Mouse (Mus musculus) embryonic fibroblast, embryonic 13.5 days (primary cell): ENCODE measurements around the gene Slc1a7. TPM values are rescaled to one million over a fixed set of nuclear protein-coding genes. Genes with fewer than 3 reads are reported as not detected.

Experiments
- H3K27ac ChIP-seq: 2 replicates; pipeline ENCODE4 v1.5.1; 2012; ENCODE audit warnings: low read length, control low read depth, inconsistent platforms; ENCODE audit not compliant: insufficient read depth
- H3K4me1 ChIP-seq: 2 replicates; pipeline ENCODE4 v1.6.1; 2011; ENCODE audit warnings: low read length; ENCODE audit not compliant: control insufficient read depth, insufficient read depth
- H3K4me3 ChIP-seq: 2 replicates; pipeline ENCODE4 v1.5.1; 2011; ENCODE audit warnings: mild to moderate bottlenecking, control low read depth, low read length; ENCODE audit not compliant: insufficient read depth
- CTCF ChIP-seq: IDR thresholded peaks from 2 replicates; pipeline ENCODE4 v1.5.1; 2011; ENCODE audit warnings: mild to moderate bottlenecking, control low read depth, low read length, moderate library complexity, borderline replicate concordance; ENCODE audit not compliant: insufficient read depth
- POLR2A ChIP-seq: IDR thresholded peaks from 2 replicates; pipeline ENCODE4 v1.6.1; 2011; ENCODE audit warnings: low read depth, mild to moderate bottlenecking, control low read depth, low read length, moderate library complexity
- polyA plus RNA-seq: library from polyadenylated mRNA; stranded (reverse); fragments of >200 nt; gene quantifications from 2 replicates; pipeline ENCODE4 v1.2.4, GENCODE M21; 2011; ENCODE audit warnings: low read depth; ENCODE audit not compliant: missing spikeins, insufficient read length

Slc1a7 gene
- not detected in 2 replicates for polyA plus RNA-seq

GRCm38 (mm10) chr4:107967966-107968682 lies at the start of gene Slc1a7:
Gene Slc1a7 (plus strand): TSS chr4:107968332.
- peaks cover 3% of the 10 kb centered on the region for H3K4me1 ChIP-seq
- no peak within 1 kb of the TSS for H3K27ac ChIP-seq
- no peak within 1 kb of the TSS for H3K4me3 ChIP-seq
- TF ChIP-seq POLR2A, result no peak

- no peak overlapping the region for H3K27ac ChIP-seq
- no peak for TF ChIP-seq POLR2A
- no peak for TF ChIP-seq CTCF
- H3K4me3 ChIP-seq, result no peak overlapping the region
- H3K4me1 ChIP-seq, result no peaks in the 10 kb centered on the region
Measured at GRCm38 (mm10) chr4:107920336-107920735, 47.8 kb upstream of the Slc1a7 start.

DNA sequence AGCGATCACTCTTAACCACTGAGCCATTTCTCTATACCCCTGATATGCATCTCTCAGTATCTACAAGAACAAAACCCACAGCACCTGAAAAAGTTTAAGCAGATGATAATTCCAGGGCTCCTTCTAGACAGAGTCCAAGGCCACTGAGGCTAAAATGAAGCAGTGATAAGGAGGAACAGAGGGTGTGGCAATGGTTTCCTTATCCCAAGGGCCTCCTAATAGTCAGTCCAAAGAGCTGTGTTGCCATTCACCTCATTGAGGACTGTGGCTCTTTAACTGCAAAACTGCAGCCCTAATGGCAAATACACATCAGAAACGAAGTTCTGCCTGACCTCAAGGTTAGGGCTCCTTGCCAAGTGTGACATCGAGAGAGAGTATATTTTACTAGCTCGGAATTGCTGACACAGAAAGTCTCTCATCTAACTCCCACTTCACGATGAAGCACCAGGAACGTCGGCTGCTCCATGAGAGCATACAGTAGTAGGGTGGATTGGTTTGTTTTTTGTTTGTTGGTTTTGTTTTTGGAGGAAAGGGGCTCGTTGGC lies 46.9 kb upstream of the Slc1a7 start:
- Histone ChIP-seq H3K4me1 (no peaks in the 10 kb centered on the region), H3K27ac (no peak overlapping the region), H3K4me3 (no peak overlapping the region)
- no peak for TF ChIP-seq POLR2A
- no peak for TF ChIP-seq CTCF

DNA sequence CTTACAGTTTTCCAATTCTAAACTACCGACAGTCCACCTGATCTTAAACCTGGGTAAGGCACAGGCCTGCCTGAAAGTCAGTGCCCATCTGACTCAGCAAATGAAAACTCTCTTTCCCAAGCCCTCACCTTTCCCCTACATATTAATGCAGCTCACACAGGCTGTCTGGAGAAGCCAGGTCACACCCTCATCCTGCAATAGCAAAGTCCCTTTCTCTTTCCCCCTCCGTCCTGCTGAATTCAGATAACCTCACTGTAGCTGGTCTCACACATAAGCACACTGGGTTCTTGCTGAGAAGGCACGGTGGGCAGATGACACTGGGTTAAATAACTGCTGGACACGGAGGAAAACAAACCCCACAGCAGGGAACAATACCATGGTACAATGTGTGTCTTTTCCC lies 46.2 kb upstream of the Slc1a7 start:
- Histone ChIP-seq H3K27ac (no peak overlapping the region), H3K4me3 (no peak overlapping the region), H3K4me1 (no peaks in the 10 kb centered on the region)
- TF ChIP-seq POLR2A, result no peak
- TF ChIP-seq CTCF, result no peak

DNA sequence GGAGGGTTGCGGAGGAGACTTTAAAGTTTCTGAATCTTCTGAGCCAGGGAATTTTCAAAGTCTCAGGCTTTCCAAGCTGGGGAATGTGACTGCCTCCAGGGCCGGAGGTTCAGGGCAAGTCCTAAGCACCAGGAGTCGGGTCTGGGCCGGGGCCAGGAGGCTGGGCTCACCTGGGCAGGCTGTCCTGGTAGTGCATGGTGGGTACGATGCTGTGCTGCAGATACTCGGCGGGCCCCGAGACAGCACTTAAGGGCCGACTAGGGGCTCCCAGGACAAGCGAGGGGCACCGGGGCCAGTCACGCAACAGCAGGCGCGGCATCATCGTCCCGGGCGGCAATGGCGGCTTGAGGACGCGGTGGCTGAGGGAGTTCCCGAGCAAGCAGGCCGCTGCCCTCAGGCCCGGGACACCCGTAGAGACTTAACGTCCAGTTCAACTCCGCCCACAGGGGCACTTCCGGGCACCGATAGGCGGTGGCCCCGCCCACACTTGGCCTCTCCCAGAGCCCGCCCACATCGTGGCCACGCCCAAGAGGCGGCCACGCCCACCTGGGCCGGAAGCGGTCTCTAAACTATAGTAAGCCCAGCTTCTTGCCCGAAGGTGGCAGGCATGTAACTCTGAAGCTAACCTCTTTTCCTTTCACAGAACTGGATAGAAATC lies 44.9 kb upstream of the Slc1a7 start, which contains the start of gene Cpt2:
Gene Cpt2 (minus strand): TSS at position 466 of the 658 bp plus-strand sequence.
- no peaks in the 10 kb centered on the region for H3K4me1 ChIP-seq
- peak within 1 kb of the TSS; percentile 67 for H3K27ac ChIP-seq
- H3K4me3 ChIP-seq, result peak within 1 kb of the TSS; percentile 82
- peak; percentile 98 for TF ChIP-seq POLR2A
- TF ChIP-seq CTCF, result no peak

GRCm38 (mm10) chr4:107923803-107924194 lies 44.3 kb upstream of the Slc1a7 start:
- no peak for TF ChIP-seq CTCF
- no peak for TF ChIP-seq POLR2A
- Histone ChIP-seq H3K4me1 (no peaks in the 10 kb centered on the region), H3K4me3 (no peak overlapping the region), H3K27ac (no peak overlapping the region)

- no peaks in the 10 kb centered on the region for H3K4me1 ChIP-seq
- no peak overlapping the region for H3K4me3 ChIP-seq
- TF ChIP-seq CTCF, result no peak
- no peak for TF ChIP-seq POLR2A
- H3K27ac ChIP-seq, result no peak overlapping the region
Measured at GRCm38 (mm10) chr4:107928269-107928668, 39.9 kb upstream of the Slc1a7 start.

DNA sequence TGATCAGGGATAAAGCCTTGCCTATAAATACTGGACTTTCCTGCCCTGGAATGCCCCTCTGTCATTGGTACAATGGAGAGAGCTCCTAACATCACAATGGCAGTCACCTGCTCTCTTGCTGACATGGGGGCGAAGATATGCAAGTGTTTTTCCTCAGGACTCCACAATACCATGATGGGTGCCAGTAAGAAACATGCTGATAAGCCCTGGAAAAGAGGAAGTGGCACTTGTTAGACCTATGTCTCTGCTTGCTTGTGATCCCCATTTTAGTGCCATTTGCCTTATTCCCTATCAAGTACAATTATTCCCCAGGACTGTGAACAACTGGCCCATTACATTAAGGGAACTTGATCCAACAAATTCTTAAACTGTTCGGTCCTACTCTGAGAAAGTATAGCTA lies 39.4 kb upstream of the Slc1a7 start:
- no peak overlapping the region for H3K27ac ChIP-seq
- TF ChIP-seq CTCF (no peak), POLR2A (no peak)
- no peaks in the 10 kb centered on the region for H3K4me1 ChIP-seq
- H3K4me3 ChIP-seq, result no peak overlapping the region

DNA sequence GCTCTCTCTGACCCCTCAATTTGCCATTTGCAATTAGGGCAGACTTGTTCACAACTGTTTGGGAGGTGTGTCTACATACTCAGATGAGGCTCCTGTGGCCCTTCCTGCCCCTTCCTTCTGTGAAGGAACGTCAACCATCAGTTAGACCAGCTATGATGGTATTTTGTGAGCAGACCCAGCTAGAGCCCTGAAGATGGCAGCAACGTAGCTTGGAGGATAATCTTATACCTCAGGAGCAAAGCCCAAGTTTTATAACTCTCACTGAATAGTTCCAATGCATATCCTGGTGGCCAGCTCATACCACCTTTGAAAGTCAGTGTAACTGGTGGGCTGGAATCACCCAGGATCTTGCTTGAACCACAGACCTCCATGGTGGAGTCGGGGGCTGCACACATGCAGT lies 36.7 kb upstream of the Slc1a7 start:
- TF ChIP-seq CTCF (no peak), POLR2A (no peak)
- Histone ChIP-seq H3K4me1 (no peaks in the 10 kb centered on the region), H3K27ac (no peak overlapping the region), H3K4me3 (no peak overlapping the region)

- Histone ChIP-seq H3K4me3 (no peak overlapping the region), H3K27ac (no peak overlapping the region), H3K4me1 (no peaks in the 10 kb centered on the region)
- TF ChIP-seq POLR2A (no peak), CTCF (no peak)
Measured at GRCm38 (mm10) chr4:107933239-107933638, 34.9 kb upstream of the Slc1a7 start.

- TF ChIP-seq POLR2A, result no peak
- no peak for TF ChIP-seq CTCF
- no peaks in the 10 kb centered on the region for H3K4me1 ChIP-seq
- H3K4me3 ChIP-seq, result no peak overlapping the region
- H3K27ac ChIP-seq, result no peak overlapping the region
Measured at GRCm38 (mm10) chr4:107935254-107935653, 32.9 kb upstream of the Slc1a7 start.
